Mouse (Mus musculus) forebrain, embryonic 13.5 days (tissue): ENCODE results near the gene Reg3b. TPM values are rescaled to one million over a fixed set of nuclear protein-coding genes. Genes with fewer than 3 reads are reported as not detected.
"Not testable (repeated sequence)": the region's sequence is repeated elsewhere in the genome, so short reads cannot be mapped to it uniquely, and the experiment has no call there.

Experiments
- ATAC-seq: fragments of 200-750 bp; cut with Nextera tagmentation; 2 replicates; pipeline ENCODE4 v1.8.0; 2017
- H3K27ac ChIP-seq: fragments of 300-500 bp; sonication (generic); 2 replicates; pipeline ENCODE4 v1.5.1; 2015; ENCODE audit warnings: inconsistent platforms, mild to moderate bottlenecking, moderate library complexity
- H3K27me3 ChIP-seq: fragments of 300-500 bp; sonication (generic); 2 replicates; pipeline ENCODE4 v1.6.1; 2015; ENCODE audit warnings: mild to moderate bottlenecking, inconsistent platforms
- H3K36me3 ChIP-seq: fragments of 300-500 bp; sonication (generic); 2 replicates; pipeline ENCODE4 v1.6.1; 2015; ENCODE audit warnings: mild to moderate bottlenecking, inconsistent platforms; ENCODE audit not compliant: poor library complexity, severe bottlenecking
- H3K4me1 ChIP-seq: fragments of 300-500 bp; sonication (generic); 2 replicates; pipeline ENCODE4 v1.6.1; 2015; ENCODE audit warnings: inconsistent platforms
- H3K4me2 ChIP-seq: fragments of 300-500 bp; sonication (generic); 2 replicates; pipeline ENCODE4 v1.6.1; 2015; ENCODE audit warnings: inconsistent platforms, mild to moderate bottlenecking, moderate library complexity
- H3K4me3 ChIP-seq: fragments of 300-500 bp; sonication (generic); 2 replicates; pipeline ENCODE4 v1.5.1; 2015; ENCODE audit warnings: mild to moderate bottlenecking, inconsistent platforms
- H3K9ac ChIP-seq: fragments of 300-500 bp; sonication (generic); 2 replicates; pipeline ENCODE4 v1.6.1; 2015; ENCODE audit warnings: mild to moderate bottlenecking, inconsistent platforms
- H3K9me3 ChIP-seq: fragments of 300-500 bp; sonication (generic); replicated peaks from 2 replicates; pipeline ENCODE4 v1.6.1; 2016; ENCODE audit warnings: inconsistent platforms
- WGBS: fragments of 180-500 bp; shearing (Covaris S2); methylation state at CpG from one replicate; pipeline ENCODE4 v1.1.7; 2015; 5-methylcytosine and 5-hydroxymethylcytosine counted together
- polyA plus RNA-seq: library from polyadenylated mRNA; unstranded; fragments of >200 nt; fragmentation: Nextera tagmentation; extraction: Ambion mirVana; gene quantifications from 2 replicates; pipeline ENCODE4 v1.2.1, GENCODE M21; 2015

Gene Reg3b
- not detected in 2 replicates for polyA plus RNA-seq

DNA sequence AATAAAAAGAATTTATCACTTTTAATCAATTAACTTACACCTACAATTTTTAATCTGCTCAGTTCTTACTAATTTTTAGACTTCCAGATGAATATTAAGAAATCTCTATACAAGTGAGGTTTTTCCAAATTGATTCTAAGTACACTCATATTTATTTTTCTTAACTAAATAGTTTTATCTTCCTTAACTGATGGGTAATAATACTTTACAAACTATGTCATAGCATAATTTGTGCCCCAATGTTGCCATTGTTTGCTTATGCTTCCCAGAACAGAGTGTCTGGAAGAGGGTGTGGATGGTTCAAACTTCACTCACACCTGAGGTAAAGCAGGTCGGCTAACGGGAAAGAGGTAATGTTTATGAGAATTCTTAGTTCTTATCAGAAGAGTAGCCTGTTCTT, at the start of gene Reg3b:
TSS of gene Reg3b (plus strand) at position 301 of the 400 bp plus-strand sequence.
- no peaks in the 10 kb centered on the region for H3K27me3 ChIP-seq
- no peak within 1 kb of the TSS for H3K4me3 ChIP-seq
- 94% methylated on average over 2 of the region's 2 CpGs for WGBS
- no peaks in the 10 kb centered on the region for H3K4me1 ChIP-seq
- no peak within 1 kb of the TSS for H3K27ac ChIP-seq
- no peak within 1 kb of the TSS for H3K9ac ChIP-seq
- H3K4me2 ChIP-seq = no peak within 1 kb of the TSS
- no peak for ATAC-seq
- no peaks in the 10 kb centered on the region for H3K36me3 ChIP-seq
- no peaks in the 10 kb centered on the region for H3K9me3 ChIP-seq

DNA sequence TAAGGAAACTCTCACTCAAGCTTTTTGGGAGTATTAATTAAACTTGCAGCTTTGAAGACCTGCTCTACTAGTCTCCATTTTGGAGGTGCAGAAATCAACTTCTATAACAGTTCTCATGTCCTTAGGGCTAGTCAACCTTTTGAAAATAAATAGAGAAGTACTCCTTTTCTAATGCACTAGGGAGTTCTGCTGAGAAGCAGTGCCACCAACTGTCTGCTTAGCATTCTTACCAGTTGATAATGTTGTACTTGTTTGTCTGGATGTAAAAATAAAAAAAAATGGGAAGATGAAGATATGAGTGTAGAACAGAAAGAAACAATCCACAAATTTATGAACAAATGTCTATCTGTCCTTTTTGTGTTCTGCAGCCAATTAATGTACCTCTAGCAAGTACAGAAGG, 42.7 kb upstream of the Reg3b start:
- no peak overlapping the region for H3K4me3 ChIP-seq
- no peak overlapping the region for H3K4me2 ChIP-seq
- H3K27me3 ChIP-seq = no peaks in the 10 kb centered on the region
- H3K9me3 ChIP-seq = no peaks in the 10 kb centered on the region
- no peak overlapping the region for H3K9ac ChIP-seq
- H3K4me1 ChIP-seq = no peaks in the 10 kb centered on the region
- no peak overlapping the region for H3K27ac ChIP-seq
- ATAC-seq = no peak
- H3K36me3 ChIP-seq = no peaks in the 10 kb centered on the region

DNA sequence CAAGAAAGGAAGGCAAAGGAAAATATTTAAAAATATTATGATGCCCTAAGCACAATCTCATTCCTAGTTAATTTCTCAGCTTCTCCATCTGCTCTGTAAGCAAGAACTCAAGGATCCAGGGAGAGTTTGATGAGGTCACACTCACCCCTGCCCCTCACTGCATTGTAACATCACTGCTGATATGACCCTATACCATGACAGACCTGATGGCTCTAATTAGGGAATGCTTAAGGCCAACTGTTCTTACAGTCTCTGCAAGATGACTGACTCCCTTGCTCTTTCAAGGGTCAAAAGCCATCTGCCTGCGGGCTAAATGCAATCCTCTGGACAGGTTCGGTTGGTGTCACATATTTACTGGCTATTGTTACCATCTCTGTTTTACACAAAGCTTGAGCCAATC, 41.3 kb upstream of the Reg3b start:
- no peak overlapping the region for H3K4me3 ChIP-seq
- no peak overlapping the region for H3K27ac ChIP-seq
- H3K36me3 ChIP-seq = no peaks in the 10 kb centered on the region
- H3K27me3 ChIP-seq = no peaks in the 10 kb centered on the region
- no peaks in the 10 kb centered on the region for H3K4me1 ChIP-seq
- 60% methylated on average over 2 of the region's 2 CpGs for WGBS
- peak; percentile 48; the same call in 1 of the 2 replicates for ATAC-seq
- no peaks in the 10 kb centered on the region for H3K9me3 ChIP-seq
- H3K4me2 ChIP-seq = no peak overlapping the region
- no peak overlapping the region for H3K9ac ChIP-seq

DNA sequence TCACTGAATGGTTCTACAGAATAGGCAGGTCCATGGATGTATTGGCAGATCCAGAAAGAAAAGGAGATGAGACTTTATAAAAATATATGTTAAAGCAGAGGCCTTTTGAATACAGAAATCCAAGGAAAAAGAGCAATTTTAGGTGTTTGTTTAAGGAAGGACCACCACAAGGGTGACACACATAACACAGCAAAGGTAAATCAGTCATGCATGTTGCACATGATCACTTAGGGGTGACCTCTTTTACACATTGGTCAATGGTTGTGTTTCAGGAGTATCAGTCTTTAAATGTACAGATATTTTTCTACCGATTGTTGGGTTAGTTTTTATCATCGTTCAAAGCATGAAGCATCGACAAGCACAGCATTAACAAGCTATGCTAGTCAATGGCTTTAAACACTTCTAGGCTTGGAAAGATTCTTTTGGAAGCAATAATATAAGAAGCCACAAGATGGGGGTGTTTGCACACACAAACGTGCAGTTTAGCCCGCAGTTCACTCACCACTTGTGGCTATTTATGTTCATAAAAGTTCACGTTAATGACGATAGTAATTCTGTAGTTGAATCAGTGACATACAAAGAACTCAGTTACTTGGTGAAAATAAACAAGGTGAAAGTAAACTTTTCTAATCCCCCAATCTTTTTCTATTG, 38.4 kb upstream of the Reg3b start:
- no peak overlapping the region for H3K4me3 ChIP-seq
- no peaks in the 10 kb centered on the region for H3K27me3 ChIP-seq
- H3K9me3 ChIP-seq = no peaks in the 10 kb centered on the region
- no peaks in the 10 kb centered on the region for H3K4me1 ChIP-seq
- ATAC-seq = peak; percentile 79
- no peak overlapping the region for H3K4me2 ChIP-seq
- no peaks in the 10 kb centered on the region for H3K36me3 ChIP-seq
- 36% methylated on average over 7 of the region's 7 CpGs for WGBS
- no peak overlapping the region for H3K27ac ChIP-seq
- no peak overlapping the region for H3K9ac ChIP-seq

DNA sequence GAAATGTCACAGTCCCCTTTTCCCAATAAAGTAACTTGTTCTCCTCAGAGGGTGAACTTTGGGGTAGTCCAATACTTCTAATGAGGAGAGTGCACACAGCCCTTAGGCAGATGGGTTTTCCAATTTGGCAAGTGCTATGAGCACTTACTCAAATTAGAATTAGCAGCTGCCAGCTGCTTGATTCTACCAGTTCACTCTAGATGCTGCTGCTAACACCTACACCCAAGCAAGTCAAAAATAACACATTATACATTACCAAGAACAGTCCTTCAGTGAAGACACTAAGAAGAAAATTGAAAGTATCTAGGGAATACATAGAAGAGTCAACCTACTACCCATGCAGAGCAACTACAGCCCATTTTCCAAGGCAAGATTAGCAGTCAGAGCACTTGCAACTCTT, 30.2 kb upstream of the Reg3b start:
- H3K4me2 ChIP-seq = no peak overlapping the region
- no peaks in the 10 kb centered on the region for H3K36me3 ChIP-seq
- no peaks in the 10 kb centered on the region for H3K27me3 ChIP-seq
- ATAC-seq = no peak
- H3K4me1 ChIP-seq = no peaks in the 10 kb centered on the region
- H3K27ac ChIP-seq = no peak overlapping the region
- H3K9me3 ChIP-seq = no peaks in the 10 kb centered on the region
- H3K4me3 ChIP-seq = no peak overlapping the region
- H3K9ac ChIP-seq = no peak overlapping the region

DNA sequence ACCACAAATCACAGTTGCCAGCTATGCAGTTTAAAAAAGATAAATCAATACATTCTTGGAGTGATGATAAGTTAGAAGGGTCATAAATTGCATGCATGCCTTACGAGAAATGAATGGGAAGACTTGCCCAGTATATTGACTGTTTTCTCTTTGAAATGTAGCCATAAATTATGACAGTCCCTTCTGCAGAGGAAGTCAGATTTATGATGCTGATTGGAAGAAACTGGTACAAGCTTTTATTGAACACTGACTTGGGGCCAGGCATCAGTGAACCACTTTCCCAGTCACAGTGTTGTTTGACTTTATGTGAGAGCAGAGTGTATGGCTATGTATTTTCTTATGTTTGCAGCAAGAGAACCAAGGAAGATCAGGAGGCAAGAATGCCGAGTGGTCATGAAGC, 28.8 kb upstream of the Reg3b start:
- no peak overlapping the region for H3K4me2 ChIP-seq
- no peaks in the 10 kb centered on the region for H3K27me3 ChIP-seq
- H3K4me1 ChIP-seq = no peaks in the 10 kb centered on the region
- no peaks in the 10 kb centered on the region for H3K36me3 ChIP-seq
- no peak overlapping the region for H3K4me3 ChIP-seq
- no peaks in the 10 kb centered on the region for H3K9me3 ChIP-seq
- H3K9ac ChIP-seq = no peak overlapping the region
- ATAC-seq = no peak
- WGBS = 92% methylated on average over 2 of the region's 2 CpGs
- H3K27ac ChIP-seq = no peak overlapping the region

DNA sequence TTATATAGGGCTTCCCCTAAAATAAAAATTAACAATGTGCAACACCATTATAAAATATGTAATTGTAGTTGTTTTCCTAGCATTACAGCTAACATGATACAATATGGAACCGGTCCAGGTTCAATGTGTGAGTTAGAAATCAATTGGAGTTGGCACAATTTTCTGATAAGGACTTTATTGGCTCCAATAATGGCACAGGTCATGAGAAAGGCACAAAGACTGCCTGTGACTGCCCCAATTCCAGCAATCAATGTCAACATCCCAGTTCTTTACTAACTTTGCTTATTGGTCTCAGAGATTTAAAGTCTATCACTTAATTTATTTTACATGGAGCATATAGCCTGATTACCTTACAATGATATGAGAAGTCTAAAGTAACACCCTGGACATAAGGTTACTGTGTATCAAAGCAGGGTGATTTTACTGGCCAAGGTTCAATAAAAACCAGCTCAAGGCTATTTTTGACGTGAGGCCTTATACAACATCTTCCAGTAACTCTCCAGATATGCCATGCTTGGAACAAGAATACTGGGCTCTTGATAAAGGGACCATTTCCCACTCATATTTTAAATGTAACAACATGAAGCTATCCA, 8.4 kb upstream of the Reg3b start:
- 62% methylated on average over 2 of the region's 2 CpGs for WGBS
- no peak for ATAC-seq
- Histone ChIP-seq H3K36me3 (no peaks in the 10 kb centered on the region), H3K9ac (no peak overlapping the region), H3K4me1 (no peaks in the 10 kb centered on the region), H3K27me3 (no peaks in the 10 kb centered on the region), H3K27ac (no peak overlapping the region), H3K9me3 (no peaks in the 10 kb centered on the region), H3K4me2 (no peak overlapping the region), H3K4me3 (no peak overlapping the region)

DNA sequence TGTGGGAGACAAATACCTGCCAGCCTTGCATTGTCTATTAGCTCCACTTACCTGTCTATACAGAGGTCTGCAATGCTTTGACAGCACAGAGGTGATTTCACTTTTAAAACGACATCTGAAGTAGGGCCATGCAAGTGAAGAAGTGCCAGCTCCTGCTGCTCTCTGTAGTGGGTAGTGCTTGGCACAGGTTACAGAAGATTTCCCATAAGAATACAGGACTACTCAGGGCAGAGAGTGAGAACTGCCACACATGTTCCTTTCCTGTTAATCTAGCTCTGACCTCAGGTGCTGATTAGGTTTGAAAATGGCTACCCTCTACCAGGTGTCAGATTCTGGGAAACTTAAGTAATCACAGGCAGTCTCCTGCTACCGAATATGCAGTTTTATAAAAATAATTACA, 8.3 kb downstream of the Reg3b start, which contains the start of gene Reg3d:
TSS of gene Reg3d (minus strand) at position 101 of the 400 bp plus-strand sequence.
- H3K36me3 ChIP-seq = no peaks in the 10 kb centered on the region
- 87% methylated on average over 2 of the region's 2 CpGs for WGBS

DNA sequence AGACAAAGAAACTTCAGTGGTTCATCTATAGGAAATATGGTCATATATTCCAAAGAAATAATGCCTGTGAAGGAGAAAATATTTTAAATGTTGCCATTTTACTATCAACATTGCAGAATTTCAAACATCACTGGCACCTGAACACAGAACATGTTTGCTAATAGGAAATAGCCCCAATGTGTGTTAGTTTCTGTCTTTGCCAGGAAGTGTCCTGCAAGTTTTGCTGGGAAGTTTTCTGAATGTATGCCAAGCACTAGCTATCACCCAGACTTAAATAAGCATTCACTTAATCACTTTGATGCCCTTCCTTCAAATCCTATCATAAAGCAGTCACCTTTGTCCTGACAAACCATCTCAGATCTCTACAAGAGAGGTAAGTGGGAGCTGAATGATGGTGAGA, 10.0 kb downstream of the Reg3b start, which contains the start of gene Reg3a:
TSS of gene Reg3a (plus strand) at position 301 of the 400 bp plus-strand sequence.
- H3K27ac ChIP-seq = no peak within 1 kb of the TSS
- H3K9ac ChIP-seq = no peak within 1 kb of the TSS
- H3K4me3 ChIP-seq = no peak within 1 kb of the TSS
- no peak within 1 kb of the TSS for H3K4me2 ChIP-seq
- H3K4me1 ChIP-seq = no peaks in the 10 kb centered on the region
- H3K9me3 ChIP-seq = no peaks in the 10 kb centered on the region
- no peaks in the 10 kb centered on the region for H3K36me3 ChIP-seq
- no peaks in the 10 kb centered on the region for H3K27me3 ChIP-seq
- ATAC-seq = no peak

More for the DNA sequence above, 8.3 kb downstream of the Reg3b start, which contains the start of gene Reg3d:
- no peak within 1 kb of the TSS for H3K9ac ChIP-seq
- no peaks in the 10 kb centered on the region for H3K4me1 ChIP-seq
- no peak within 1 kb of the TSS for H3K4me3 ChIP-seq
- no peaks in the 10 kb centered on the region for H3K27me3 ChIP-seq
- ATAC-seq = no peak
- H3K27ac ChIP-seq = no peak within 1 kb of the TSS
- no peak within 1 kb of the TSS for H3K4me2 ChIP-seq
- H3K9me3 ChIP-seq = no peaks in the 10 kb centered on the region

DNA sequence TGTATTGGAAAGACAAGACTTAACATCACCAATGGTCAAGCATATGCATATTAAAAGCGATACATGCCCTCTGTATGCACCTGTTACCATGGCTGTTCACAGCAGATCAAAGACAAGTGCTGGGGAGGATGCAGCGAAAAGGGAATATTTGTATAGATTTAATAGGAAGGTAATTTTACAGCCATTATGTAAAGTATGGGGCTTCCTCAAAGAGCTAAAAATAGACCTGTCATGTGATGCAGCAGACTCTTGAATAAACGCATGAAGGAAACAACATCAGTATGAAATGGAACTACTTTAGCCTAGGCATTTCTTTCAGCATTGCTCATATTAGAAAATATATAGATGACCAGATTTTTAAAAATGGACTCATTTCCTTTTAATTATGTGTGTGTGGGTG, 15.2 kb downstream of the Reg3b start:
- H3K9me3 ChIP-seq = no peaks in the 10 kb centered on the region
- no peak overlapping the region for H3K27ac ChIP-seq
- H3K4me2 ChIP-seq = no peak overlapping the region
- no peaks in the 10 kb centered on the region for H3K27me3 ChIP-seq
- peak; percentile 61 for ATAC-seq
- no peak overlapping the region for H3K9ac ChIP-seq
- no peaks in the 10 kb centered on the region for H3K4me1 ChIP-seq
- 67% methylated on average over 3 of the region's 3 CpGs for WGBS
- H3K36me3 ChIP-seq = no peaks in the 10 kb centered on the region
- no peak overlapping the region for H3K4me3 ChIP-seq

DNA sequence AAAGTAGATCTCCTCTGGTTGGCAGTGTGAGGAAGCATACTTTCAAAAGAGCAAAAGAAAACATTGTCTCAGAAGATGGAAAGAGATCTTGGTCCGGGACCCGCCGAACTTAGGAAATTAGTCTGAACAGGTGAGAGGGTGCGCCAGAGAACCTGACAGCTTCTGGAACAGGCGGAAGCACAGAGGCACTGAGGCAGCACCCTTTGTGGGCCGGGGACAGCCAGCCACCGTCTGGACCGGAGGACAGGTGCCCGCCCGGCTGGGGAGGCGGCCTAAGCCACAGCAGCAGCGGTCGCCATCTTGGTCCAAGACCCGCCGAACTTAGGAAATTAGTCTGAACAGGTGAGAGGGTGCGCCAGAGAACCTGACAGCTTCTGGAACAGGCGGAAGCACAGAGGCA, 24.9 kb downstream of the Reg3b start, which contains the start of gene Reg2:
TSS of gene Reg2 (plus strand) at position 301 of the 400 bp plus-strand sequence.
- 98% methylated on average over 4 of the region's 17 CpGs for WGBS
- not testable (repeated sequence) for H3K9me3 ChIP-seq, H3K4me1 ChIP-seq, H3K27me3 ChIP-seq, H3K36me3 ChIP-seq, H3K27ac ChIP-seq, ATAC-seq, H3K4me3 ChIP-seq, H3K9ac ChIP-seq, H3K4me2 ChIP-seq

DNA sequence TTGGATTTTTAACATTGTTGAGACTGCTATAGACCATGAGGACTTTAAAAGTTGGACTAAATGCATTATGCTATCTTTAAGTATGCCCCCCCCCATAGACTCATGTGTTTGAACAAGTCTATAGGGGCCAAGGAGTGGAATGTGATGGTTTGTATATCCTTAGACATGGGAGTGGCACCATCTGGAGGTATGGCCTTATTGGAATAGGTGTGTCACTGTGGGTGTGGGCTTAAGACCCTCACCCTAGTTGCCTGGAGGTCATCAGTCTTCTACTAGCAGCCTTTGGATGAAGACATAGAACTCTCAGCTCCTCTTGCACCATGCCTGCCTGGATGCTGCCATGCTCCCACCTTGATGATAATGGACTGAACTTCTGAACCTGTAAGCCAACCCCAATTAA, 52.0 kb downstream of the Reg3b start, which contains the start of gene Reg1:
TSS of gene Reg1 (plus strand) at position 301 of the 400 bp plus-strand sequence.
- ATAC-seq = not testable (repeated sequence)

More for the DNA sequence above, 52.0 kb downstream of the Reg3b start, which contains the start of gene Reg1:
- not testable (repeated sequence) for H3K36me3 ChIP-seq, H3K9ac ChIP-seq, H3K27me3 ChIP-seq, H3K4me2 ChIP-seq, H3K27ac ChIP-seq, H3K9me3 ChIP-seq, H3K4me3 ChIP-seq, H3K4me1 ChIP-seq
